10 mouse cellular contexts compared by ENCODE assay signal in the genomic region with DNA sequence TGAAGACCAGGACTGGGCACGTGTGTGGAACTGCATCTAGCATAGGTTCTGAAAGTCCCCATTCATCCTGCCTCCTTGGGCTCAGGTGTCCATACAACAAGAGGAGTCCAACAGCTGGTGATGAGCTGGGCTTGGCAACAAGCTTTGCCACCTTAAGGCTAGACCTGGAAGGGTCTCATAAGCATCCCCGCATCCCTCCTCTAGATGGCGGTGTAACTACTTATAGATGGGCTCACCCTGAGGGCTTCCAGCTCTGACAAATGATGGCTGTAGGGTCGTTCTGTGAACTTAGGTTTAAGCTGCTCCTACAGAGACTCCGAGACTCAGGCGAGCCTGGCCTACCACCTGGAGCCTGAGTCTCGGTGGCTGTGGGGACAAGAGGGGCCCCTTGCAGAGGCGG. TPM values are rescaled to one million over a fixed set of nuclear protein-coding genes. Genes with fewer than 3 reads are reported as not detected.
DNase-seq lines count a peak whose midpoint lies in the region; ATAC-seq and TF ChIP-seq lines count a peak whose summit lies in the region.
"Had no signal": no experiment of that assay in that cellular context is flagged by ENCODE, and none has a peak within 500 bp of the region (broad histone marks: within the 10 kb centered on the region; RNA-seq: fewer than 3 reads in every experiment).

No protein-coding gene starts in this region.

- TF ChIP-seq CTCF in gastrocnemius, adult 2 months (IDR thresholded peaks at IDR 0.05) = peak; percentile 50

- H3K4me2 ChIP-seq in embryonic facial prominence, embryonic 15.5 days (replicated peaks) = no peak overlapping the region
- H3K4me2 ChIP-seq: hindbrain, embryonic 15.5 days; midbrain, embryonic 12.5 days had no signal

- no peak overlapping the region for H3K4me3 ChIP-seq in gastrocnemius, adult 2 months
- H3K4me3 ChIP-seq in embryonic facial prominence, embryonic 15.5 days (replicated peaks) = no peak overlapping the region
- H3K4me3 ChIP-seq in heart, embryonic 10.5 days = no peak overlapping the region
- H3K4me3 ChIP-seq: hindbrain, embryonic 15.5 days; midbrain, embryonic 12.5 days had no signal

- ATAC-seq in embryonic facial prominence, embryonic 15.5 days (ENCODE audit: insufficient number of reproducible peaks, low FRiP score, low TSS enrichment, low read depth) = peak; percentile 29; the same call in 1 of the 2 replicates

- WGBS in embryonic facial prominence, embryonic 15.5 days = 32% methylated on average over 8 of the region's 8 CpGs
- WGBS in heart, embryonic 10.5 days = 30% methylated on average over 8 of the region's 8 CpGs

- DNase-seq in gastrocnemius, adult 2 months = no peak
- DNase-seq in gastrocnemius, postnatal 4 days (ENCODE audit: low spot score in 2 of 2) = no peak
- peak; percentile 37 to 42 for DNase-seq in right cerebral cortex, adult 2 months (ENCODE audit: low spot score in 2 of 2)
- DNase-seq in right cerebral cortex, adult 18-20 months = no peak
- peak; percentile 32 to 66 for DNase-seq in spleen, postnatal 4 days (ENCODE audit: low spot score in 2 of 2)
- DNase-seq in heart, embryonic 10.5 days (ENCODE audit: low spot score) = no peak
- DNase-seq in gastrocnemius, adult 8-10 months (ENCODE audit: low spot score in 2 of 2) = no peak

- H3K9ac ChIP-seq in embryonic facial prominence, embryonic 15.5 days = no peak overlapping the region
- H3K9ac ChIP-seq: hindbrain, embryonic 15.5 days; midbrain, embryonic 12.5 days had no signal

- H3K9me3 ChIP-seq in embryonic facial prominence, embryonic 15.5 days (replicated peaks) = no peaks in the 10 kb centered on the region
- H3K9me3 ChIP-seq in heart, embryonic 10.5 days = no peaks in the 10 kb centered on the region
- H3K9me3 ChIP-seq: hindbrain, embryonic 15.5 days; midbrain, embryonic 12.5 days had no signal

- H3K27ac ChIP-seq in gastrocnemius, adult 2 months = no peak overlapping the region
- H3K27ac ChIP-seq in embryonic facial prominence, embryonic 15.5 days (replicated peaks) = no peak overlapping the region
- no peak overlapping the region for H3K27ac ChIP-seq in heart, embryonic 10.5 days
- H3K27ac ChIP-seq: hindbrain, embryonic 15.5 days; midbrain, embryonic 12.5 days had no signal

- no peaks in the 10 kb centered on the region for H3K27me3 ChIP-seq in embryonic facial prominence, embryonic 15.5 days
- H3K27me3 ChIP-seq in heart, embryonic 10.5 days (ENCODE audit: insufficient read depth, poor library complexity, severe bottlenecking) = no peaks in the 10 kb centered on the region
- H3K27me3 ChIP-seq: hindbrain, embryonic 15.5 days; midbrain, embryonic 12.5 days had no signal

- H3K36me3 ChIP-seq in embryonic facial prominence, embryonic 15.5 days = no peaks in the 10 kb centered on the region
- H3K36me3 ChIP-seq in heart, embryonic 10.5 days = 0 out of 2 replicates have a peak, but pooled peaks cover 5% of the 10 kb centered on the region
- H3K36me3 ChIP-seq: hindbrain, embryonic 15.5 days had no signal

- peaks cover 6% of the 10 kb centered on the region; the same call in 1 of the 2 replicates for H3K4me1 ChIP-seq in embryonic facial prominence, embryonic 15.5 days
- H3K4me1 ChIP-seq in heart, embryonic 10.5 days = 0 out of 2 replicates have a peak, but pooled peaks cover 6% of the 10 kb centered on the region

- intact Hi-C loops in gastrocnemius, adult 2 months (cut with DNase I) = no loop called here

RNA-seq across cellular contexts. Expression of a gene that starts 3.0 kb away (rescaled TPM):
- total RNA-seq in gastrocnemius, adult 2 months (2021) = under 1 TPM; 0.25 to 0.26 TPM
- under 1 TPM; 0.47 to 0.49 TPM for total RNA-seq in gastrocnemius, postnatal 4 days (2021)
- polyA plus RNA-seq in embryonic facial prominence, embryonic 15.5 days (2015; fragmentation: Nextera tagmentation; extraction: Ambion mirVana) = 1.9 and 3.3 TPM in 2 replicates
- polyA plus RNA-seq in heart, embryonic 10.5 days (2016; fragmentation: Nextera tagmentation; extraction: Ambion mirVana) = 1.2 and 2.1 TPM in 2 replicates
- total RNA-seq in gastrocnemius, adult 8-10 months (2022) = under 1 TPM in 2 of 4 experiments, not detected in 2; 0.17 to 0.52 TPM

Comparison
In these comparisons a context has a peak if more than half of its experiments do, and no peak if none do; other contexts are left out.
1. DNase-seq: peak in right cerebral cortex, adult 2 months (2 of 2) and spleen, postnatal 4 days (2 of 2); none in gastrocnemius, adult 2 months (single experiment), gastrocnemius, postnatal 4 days (0 of 2), right cerebral cortex, adult 18-20 months (single experiment), heart, embryonic 10.5 days (single experiment) and gastrocnemius, adult 8-10 months (0 of 2).